Mouse (Mus musculus): ENCODE results near the gene Hs1bp3.

The Hs1bp3 gene

DNA sequence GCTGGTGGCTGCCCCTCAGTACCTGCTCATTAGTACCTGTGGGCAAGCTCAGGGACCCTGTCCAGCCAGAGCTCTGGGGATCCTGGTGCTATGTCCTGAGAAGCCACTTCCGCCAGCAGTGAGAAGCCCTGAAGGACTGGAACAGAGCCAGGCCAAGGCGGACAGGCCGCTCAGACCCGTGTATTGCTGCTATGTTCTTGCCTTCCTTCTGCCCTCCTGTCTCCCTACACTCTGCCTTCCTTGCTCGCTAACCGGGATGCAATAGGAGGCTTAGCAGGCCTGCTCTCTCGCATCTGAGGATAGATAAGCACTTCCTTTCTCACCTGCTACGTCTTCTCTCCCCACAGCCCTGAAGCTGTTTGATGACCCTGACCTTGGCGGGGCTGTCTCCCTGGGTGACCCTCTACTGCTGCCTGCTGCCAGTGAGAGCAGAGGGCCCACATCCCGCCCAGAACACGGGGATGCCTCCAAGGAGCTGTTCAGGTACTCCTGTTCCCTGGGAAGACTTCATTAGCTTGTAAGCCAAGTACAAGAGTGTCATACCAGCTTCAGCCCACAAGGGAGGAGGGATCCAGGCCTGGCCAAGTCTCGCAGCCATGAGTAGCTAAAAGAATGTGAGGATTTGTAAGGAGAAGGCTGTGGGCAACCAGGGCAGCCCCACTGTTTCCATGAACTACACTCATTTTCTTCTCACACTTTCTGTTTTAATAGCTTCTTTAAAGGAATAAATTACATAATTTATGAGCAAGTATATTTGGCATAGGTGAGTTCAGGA, 24.2 kb downstream of the Hs1bp3 start:
- no peak for DNase-seq

DNA sequence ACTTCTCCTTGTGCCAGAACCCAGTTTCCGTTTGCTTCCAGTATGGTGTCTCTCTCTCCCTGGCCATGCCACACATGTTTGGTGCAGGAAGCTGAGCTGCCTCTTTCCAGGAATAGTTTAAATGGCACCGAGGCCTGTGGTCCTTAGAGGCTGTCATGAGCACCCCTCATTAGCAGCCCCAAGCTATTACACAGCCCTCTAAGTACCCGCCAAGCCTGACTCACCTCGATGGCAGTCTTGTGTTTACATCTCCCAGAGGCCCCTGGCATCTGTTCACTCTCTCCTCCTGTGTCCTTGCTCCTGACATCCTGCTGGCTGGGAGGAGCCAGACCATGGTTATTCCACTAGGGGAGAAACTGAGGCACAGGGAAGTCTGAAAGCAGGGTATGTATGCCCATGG, 25.3 kb downstream of the Hs1bp3 start:
- no peak for DNase-seq

DNA sequence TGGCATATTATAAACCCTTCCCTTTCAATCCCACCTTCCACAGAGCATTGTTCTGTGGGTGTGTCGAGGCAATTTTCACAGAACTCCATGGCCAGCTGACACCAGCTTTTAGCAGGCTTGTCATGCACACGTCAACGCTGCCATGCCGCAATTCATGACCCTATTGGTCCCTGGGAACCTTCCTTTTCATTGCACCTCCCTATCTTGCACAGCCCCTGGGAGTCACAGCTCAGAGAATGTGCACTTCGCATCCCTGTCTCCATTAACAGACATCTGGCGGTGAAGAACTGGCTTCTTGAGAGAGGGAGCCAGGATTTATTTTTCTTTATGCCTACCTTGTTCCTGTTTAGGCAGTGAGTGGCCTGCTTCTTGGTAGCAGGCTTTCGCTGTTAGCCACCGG, 25.7 kb downstream of the Hs1bp3 start:
- DNase-seq: no peak

DNA sequence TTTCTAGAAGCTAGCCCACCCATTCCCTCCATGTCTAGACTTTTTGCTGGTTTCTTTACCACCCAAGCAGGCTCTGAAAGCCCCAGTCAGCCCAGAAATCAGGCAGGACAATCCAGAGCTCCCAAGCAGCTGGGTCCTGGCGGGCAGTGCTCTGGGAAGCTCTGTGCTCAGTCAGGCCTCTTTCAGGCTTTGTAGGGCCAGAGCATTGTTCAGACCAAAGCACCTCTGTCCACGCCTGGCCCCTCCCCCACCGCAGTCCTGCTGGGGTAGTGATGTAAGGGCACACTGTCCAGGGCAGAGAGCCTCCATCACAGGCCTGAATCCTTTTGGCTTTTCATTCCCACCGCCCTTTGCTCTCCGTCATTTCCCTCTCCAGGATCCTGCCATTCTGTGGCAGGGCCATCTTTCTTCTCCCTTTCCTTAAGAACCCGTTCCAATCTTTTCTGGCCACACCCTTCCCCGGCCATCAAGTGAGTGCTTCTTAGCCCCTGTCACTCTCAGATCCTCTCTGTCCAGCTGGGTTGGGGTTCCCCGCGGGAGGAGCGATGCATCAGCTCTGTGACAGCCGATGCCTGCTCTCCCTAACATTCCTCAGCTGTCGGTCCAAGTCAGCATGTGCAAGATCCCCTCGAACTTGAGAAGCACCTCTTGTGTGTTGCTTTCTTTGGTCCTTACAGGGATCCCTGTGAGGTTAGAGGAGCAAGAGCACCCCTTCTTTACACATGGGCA, 26.5 kb downstream of the Hs1bp3 start:
- DNase-seq: no peak

DNA sequence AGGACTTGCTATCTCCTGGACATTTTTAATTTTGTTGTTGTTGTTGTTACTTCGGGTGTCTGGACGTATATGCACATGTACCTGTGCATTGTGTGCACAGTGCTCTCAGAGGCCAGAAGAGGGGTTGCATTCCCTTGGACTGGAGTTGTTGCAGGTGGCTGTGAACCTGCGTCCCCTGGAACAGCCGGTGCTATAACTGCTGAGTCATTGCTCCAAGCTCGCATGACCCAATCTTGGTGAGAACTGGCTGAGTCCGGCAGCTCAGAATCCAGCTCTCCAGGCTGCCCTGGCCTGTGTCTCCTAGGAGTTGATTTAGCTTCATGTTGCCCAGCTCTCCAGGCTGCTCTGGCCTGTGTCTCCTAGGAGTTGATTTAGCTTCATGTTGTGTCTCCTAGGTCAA, 27.8 kb downstream of the Hs1bp3 start:
- DNase-seq: no peak

DNA sequence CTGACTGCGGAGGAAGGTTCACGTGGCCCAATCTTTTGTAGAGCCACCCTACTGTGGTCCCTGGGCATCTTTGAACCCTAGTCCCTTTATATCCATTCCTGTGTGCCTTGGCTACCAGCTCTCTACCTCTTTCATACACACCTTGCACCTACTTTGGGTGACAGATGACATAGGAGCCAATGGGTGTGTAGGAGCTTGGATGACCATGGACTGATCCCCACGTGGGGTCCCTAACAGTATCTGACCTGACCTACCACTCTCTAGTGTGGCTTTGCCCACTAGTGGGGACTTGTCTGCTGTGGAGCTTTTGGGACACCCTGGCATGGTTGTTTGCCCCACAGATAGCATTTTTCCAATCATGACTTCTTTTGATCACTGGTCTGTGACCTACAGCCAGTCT, 30.1 kb downstream of the Hs1bp3 start:
- DNase-seq: no peak

DNA sequence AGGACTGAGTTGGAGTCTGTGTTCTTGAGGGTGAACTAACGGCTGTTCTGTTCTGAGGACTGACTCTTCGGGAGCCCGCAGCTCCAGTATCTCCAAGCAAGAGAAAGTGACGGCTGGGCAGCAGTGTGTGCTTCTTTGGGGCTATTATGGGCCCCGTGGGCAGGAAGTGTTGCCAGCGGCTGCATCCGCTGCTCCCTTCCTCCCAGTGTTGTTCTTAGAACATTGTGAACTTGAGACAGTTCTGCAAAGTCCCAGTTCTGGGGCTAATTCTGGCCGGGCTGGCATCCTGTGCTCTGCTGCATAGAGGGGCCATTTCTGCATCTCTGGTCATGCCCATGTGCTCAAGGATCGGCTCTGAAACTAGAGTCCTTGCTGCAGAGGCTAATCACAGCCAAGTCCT, 31.7 kb downstream of the Hs1bp3 start:
- no peak for DNase-seq

DNA sequence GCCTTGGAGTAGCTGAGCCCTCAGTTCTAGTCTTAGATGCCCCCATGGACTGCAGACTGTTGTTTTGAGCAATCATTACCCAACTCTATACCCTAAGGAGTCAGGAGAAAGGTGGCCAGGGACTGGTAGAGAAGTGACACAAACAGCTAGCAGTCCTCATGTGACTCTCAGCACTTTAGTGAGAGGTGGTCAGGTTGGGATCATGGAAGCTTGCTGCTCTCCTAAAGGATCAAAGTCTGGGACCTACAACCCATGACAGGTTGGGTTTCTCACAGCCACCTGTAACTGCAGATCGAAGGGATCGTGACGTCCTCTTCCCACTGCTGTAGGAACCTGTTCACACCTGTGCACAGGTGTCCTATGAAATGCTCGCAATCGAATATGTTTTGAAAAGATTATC, 32.3 kb downstream of the Hs1bp3 start:
- DNase-seq: no peak

DNA sequence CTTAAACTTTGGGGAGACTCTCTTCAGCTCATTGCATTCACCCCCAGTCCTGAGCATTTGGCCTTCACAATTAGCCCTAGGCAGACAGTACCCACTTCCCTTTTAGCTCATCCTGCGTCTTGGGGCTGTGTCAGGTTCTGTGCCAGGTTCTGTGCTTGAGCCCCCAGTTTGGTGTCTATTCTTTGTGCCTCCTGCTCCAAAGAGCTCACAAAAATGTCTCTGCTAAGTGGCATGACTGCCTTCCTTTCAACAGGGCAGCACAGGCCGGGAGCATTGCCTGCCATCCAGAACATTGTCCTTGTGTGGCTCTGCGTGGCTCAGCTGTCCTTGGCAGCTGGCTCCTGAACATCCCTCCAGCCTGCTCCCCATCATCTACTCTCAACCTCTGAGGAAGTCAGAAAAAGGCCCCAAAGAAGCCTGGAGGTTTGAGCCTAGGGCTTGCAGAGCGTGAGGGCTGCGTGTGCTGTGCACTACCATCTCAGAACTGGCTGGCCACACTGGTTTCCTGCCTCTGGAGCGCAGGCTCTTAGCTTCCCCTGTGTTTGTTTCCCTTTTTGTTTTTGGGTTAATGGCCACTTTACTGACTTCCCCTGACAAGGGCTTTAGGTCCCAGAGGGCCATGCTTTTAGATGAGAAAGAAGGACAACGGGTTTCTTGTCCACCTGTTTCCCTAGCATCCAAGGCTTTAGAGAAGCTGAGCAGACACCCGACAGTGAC, 34.7 kb downstream of the Hs1bp3 start:
- DNase-seq: no peak

DNA sequence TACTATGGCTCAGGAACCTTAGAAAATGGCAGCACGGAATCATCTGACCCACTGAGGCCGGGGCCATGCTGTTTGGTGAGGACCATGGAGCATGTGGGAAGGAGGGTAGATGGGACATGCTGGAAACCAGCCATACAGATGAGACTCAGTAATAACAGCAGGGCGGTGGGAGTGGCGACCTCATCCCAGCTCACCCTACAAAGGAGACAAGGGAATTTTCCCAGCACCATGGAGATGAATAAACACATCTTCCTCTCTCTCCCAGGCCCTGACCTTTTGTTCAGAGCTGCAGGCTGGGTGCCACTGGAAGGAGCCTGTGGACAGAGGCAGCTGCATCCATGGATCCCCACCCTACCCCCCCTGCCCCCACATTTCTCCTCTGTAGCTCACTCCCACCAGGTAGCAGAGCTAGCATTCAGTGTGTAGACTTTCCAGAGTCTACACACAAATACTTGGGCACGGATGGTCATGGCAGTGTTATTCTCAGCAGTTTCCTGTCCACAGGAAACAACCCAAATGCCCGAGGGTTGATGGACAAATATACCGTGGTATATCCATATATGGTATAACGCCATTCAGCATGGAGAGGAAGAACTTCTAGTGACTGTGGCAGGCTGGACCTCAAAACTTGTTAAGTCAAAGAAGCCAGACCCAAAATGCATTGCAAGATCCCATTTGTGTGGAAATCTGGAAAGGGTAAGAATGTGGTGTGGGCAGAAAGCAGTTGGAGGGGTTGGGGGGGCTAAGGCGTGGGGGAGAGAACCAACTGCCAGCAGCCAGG, 35.7 kb downstream of the Hs1bp3 start:
- no peak for DNase-seq

DNA sequence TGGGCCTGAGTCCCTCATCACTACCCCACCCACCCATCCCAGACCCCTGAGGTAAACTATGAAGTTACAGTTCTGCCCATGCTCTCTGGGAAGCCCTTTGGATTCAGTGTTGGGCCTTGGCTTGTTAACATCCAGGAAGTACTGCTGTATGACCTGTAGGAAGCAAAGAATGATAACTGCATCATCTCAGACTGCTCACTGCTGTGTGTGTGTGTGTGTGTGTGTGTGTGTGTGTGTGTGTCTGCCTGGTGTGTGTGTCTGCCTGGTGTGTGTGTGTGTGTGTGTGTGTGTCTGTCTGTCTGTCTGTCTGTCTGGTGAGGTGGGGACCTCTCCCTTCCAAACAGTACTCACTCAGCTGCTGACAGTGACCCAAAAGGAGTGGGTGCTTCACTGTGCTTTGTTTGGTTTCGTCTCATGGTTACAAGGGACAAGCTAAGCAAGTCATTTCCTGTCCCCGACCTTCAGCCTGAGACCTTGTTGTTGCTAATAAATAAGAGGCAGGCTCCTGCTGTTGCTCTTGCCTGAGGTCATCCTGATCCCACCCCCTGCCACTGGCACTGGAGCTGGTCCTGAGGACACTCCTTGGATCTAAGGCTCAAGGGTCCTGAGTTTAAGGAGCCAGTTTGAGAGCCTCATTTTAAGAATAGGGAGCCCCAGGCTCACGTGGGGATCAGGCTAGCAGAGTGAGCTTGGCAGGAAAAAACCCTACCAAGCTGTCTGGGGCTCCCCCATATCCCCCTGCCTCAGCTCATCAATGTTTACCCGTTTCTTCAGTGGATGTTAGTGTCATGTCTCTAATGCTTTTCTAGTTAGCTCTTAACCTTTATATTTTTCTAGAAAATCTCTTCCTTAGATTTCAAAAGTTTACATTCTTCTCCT, 38.0 kb downstream of the Hs1bp3 start:
- DNase-seq: no peak

DNA sequence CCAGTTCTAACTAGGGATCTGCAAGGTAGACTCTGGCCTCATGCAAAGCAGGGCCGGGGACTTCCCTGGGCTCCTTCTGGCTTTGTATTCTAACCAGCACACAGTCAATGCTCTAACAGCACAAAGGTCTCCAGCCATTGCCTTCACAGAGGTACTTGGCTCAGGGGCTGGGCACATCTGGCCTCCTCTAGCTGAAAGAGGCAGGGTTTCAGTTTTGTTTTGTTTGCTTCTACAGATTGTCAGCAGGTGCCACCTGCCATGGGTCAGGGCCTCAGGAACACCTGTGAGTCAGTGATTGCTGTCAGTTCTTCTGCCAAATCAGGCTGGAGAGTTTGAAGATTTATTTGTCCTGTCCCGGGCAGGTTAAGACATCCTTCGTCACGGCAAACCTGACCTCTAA, 39.8 kb downstream of the Hs1bp3 start:
- no peak for DNase-seq

DNA sequence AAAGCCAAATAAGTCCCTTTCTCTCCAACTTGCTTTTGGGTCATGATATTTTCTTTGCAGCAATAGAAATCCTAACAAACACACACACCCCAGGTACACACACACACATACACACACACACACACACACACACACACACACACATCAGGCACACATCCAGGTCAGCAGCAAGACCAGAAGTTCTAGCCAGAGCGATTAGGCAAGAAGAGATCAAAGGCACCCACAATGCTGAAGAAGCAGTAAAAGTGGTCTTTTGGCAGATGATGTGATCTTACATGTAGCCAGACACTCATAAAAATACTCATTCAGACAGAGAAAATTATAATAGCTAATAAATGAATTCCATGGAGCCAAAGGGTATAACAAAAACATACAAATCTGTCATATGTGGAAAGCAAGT, 41.0 kb downstream of the Hs1bp3 start:
- no peak for DNase-seq

DNA sequence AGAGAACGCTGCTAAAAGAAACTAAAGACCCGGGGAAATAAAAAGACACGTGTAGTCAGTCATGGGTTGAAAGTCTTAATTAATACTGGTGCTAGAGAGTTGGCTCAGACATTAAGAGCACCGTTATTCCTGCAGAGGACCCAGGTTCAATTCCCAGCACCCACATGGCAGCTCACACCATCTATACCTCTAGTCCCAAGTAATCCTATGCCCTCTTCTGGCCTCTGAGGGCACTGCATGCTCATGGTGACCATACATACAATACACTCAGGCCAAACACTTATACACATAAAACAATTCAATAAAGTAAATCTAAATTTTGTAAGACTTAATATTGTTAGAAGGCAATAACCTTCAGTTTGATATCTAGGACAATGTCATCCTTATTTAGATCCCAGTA, 41.8 kb downstream of the Hs1bp3 start:
- no peak for DNase-seq

DNA sequence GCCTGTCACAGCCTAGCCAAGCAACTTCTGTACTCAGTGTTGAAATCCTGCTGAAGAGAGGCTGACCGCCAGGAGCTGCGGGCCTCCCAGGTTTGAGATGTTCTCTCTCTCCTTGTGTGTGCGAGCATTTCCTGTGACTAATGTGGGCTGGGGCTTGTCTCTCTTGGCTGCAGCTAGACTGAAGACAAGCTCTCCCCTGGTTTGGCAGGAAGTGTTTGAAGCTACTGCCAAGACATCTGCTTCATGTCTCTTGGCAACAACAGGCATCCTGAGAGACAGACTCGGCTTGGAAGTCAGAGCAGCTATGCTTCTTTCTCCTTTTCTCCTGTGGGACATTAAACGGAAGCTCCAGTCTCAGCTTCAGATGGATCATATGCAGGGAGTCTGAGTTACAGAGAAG, 44.2 kb downstream of the Hs1bp3 start:
- no peak for DNase-seq

DNA sequence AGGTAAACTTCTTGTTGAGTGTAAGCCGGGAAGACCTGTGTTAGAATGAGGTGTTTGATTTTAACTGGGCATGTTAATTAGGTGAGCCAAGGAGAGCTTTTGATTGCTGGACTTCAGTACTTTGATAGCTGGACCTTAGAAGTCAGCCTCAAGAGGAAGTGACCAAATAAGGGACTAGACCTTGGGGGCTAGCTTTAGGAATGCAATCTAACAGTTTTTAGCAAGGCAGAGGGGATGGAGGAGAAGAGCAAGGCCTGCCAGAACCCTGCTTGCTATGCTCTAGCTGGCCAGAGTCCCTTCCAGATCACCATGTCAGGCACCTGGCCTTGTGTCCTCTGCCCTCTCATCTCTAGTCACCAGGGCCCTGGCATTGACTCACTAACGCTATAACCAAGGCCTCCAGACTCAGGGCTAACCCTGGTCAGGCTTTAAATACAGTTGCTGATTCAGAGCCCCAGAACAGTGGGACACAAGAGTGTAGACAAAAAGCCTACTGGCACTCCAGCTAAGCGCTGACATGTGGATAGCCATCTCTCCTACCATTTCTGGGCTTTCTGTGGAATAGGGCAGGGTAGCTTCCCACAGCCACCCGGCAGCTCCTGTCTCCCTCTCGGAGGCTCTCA, 45.2 kb downstream of the Hs1bp3 start:
- no peak for DNase-seq

DNA sequence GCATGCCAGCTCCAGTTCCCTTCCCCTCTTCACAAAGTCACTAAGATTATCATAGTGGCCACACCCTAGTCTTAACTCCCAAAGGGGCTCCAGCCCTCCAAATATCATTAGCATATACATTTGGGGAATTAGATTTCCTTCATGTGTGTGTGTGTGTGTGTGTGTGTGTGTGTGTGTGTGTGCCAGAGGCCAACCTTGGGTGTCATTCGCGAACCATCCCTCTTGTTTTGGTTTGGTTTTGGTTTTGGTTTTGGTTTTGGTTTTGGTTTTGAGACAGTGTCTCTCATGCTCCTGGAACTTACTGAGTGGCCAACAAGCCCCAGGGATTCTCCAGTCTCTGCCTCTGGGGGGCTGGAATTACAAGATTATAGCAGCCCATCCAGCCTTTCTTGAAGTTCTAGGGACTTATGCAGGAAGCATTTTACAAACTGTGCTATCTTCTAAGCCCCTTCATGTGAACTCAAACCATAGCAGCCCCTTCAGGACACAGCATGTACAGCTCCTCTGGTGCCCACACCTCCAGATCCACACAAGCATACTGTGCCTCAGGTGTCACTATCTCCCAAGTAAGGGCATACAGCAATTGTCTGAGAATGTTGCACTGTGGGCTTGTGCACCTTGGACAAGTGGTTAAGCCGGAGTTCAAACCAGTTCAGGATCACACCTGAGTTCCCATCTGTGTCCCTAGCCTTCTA, 46.3 kb downstream of the Hs1bp3 start:
- DNase-seq: no peak

DNA sequence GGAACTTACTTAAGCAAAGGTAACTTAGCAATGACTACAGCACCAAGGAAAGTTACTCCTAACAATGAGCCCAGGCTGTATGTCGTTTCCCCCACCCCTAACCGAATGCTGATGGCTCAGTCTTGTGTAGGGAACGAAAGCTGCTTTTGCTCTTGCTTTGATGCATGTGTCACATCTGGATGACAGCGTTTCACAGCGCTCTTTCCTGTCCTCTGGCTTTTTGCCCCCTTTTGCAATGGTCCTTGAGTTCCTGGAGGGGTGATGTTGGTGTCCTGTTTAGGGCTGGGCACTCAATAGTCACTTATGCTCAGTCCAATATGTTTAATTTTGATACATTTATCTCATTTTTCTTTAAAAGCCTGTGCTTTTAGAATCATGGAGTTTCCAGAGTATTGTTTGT, 48.6 kb downstream of the Hs1bp3 start:
- no peak for DNase-seq

DNA sequence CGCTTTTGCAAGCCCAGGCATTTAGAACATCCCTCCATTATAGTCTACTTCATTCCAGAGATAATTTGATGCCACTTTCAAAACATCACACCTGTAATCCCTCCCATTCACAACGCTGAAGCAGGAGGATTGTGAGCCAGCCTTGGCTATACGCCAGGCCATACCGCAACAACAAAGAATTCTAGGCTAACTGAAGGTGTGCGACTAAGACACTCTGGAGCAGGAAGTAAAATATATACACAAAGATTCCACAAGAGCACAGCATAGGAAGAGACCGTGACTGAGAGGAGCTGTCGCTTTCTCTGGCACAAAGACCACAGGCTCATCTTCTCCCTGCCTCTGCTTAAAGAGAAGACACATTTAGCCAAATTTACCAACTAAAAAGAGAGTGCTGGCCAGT, 49.2 kb downstream of the Hs1bp3 start:
- no peak for DNase-seq

DNA sequence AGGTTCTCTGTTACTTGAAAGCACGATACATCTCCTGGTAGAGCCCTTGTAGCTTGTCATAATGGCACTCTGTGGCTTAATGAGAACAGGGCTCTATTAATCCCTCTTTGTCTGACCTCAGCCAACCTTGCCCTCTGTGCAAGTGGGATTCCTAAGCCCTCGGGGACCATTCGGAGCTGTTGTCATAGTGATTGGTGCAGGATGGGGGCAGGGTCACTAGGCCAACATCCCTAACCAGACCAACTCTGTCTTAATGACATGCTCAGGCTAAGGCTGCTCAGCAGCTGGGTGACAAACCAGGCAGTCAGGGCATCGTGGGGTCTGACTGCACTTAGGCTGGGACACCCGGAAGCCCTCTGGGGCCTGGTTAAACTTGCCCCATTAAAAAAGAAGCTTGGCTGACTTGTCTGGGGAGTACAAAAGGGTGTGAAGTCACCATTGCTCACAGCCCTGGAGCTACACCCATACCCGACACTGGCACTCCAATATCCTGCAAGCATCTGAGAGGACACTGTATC, 51.1 kb downstream of the Hs1bp3 start:
- no peak for DNase-seq

DNA sequence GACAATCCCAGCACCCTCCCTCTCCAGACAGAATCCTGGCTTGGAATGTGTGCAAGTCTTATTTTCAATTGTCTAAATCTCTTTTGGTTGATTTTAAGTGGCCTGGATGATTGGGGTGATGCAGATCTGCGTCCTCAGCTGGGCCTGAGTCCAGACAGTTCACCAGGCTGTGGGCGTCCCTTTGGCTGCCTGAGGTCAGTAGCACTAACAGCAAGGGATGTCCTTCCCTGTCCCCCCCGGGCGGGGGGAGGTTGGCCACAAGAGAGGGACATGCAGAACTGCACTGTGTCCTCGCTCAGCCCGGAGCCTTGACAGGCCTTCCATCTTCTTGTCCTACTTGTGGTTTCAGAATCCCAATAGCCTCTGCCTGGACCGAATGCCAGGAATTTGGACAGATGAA, 52.1 kb downstream of the Hs1bp3 start:
- DNase-seq: no peak
